Mouse (Mus musculus) embryo, embryonic 11 days (tissue): ENCODE measurements around the gene Hist2h2be.
"Not testable (repeated sequence)": the region's sequence is repeated elsewhere in the genome, so short reads cannot be mapped to it uniquely, and the experiment has no call there.

Source experiments
- DNase-seq: peaks from one replicate; pipeline ENCODE4 v3.0.0-alpha.2; 2015

Hist2h2be gene

GRCm38 (mm10) chr3:96263558-96264403 is 42.9 kb downstream of the Hist2h2be start:
- DNase-seq = peak; percentile 69

- DNase-seq = no peak
Observed at GRCm38 (mm10) chr3:96264404-96264949, 43.6 kb downstream of the Hist2h2be start.

- DNase-seq = no peak
Observed at GRCm38 (mm10) chr3:96266132-96266710, 45.3 kb downstream of the Hist2h2be start.

GRCm38 (mm10) chr3:96267541-96267940 is 46.6 kb downstream of the Hist2h2be start:
- no peak for DNase-seq

GRCm38 (mm10) chr3:96268051-96268775 is 47.3 kb downstream of the Hist2h2be start, which contains the start of gene Hist2h3b:
Gene Hist2h3b, plus strand, starts transcription at chr3:96268654.
- DNase-seq = peak; percentile 91

- not testable (repeated sequence) for DNase-seq
Observed at GRCm38 (mm10) chr3:96268776-96269378, 48.0 kb downstream of the Hist2h2be start.

- peak; percentile 98 for DNase-seq
Observed at GRCm38 (mm10) chr3:96269511-96270474, 48.9 kb downstream of the Hist2h2be start, which contains the start of gene Hist2h2bb. Gene Hist2h2bb, plus strand, starts transcription at chr3:96269752.
